Mouse (Mus musculus): ENCODE data around the gene Entpd2. TPM values are rescaled to one million over a fixed set of nuclear protein-coding genes. Genes with fewer than 3 reads are reported as not detected.

The Entpd2 gene
- polyA plus RNA-seq, 1 experiment, result not detected

DNA sequence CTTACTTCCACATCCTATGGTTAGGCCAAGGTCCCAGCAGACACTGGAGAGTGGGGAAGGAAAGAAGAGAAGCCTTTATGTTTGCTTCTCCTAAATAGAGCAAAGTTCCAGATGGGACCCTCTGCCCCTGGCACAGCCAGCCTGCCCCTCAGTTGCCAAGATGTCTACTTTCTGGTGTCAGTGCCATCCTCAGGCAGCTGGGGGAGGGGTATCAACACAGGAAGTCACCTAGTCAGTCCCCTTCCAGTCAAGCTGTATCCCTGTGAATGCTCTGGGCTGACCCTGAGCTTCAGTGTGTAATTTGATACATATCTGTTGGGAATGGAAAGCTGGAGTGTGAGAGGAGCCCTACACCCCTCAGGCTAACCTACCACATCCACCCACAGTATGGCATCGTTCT lies 1.3 kb downstream of the Entpd2 start:
- H3K79me2 ChIP-seq (ENCODE audit: control insufficient read depth, insufficient read depth), result no peaks in the 10 kb centered on the region

DNA sequence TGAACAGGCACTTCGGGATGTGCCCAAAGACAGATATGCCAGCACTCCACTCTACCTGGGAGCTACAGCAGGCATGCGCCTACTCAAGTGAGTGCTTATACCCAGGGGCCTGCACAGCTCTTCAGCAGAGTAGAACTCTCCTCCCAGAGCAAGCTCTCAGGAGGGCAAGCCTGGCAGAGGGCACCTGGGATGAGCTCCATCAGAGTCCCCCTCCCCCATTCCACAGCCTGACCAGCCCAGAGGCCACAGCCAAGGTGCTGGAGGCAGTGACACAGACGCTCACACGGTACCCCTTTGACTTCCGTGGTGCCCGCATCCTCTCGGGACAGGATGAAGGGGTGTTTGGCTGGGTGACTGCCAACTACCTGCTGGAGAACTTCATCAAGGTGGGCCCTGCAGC lies 2.4 kb downstream of the Entpd2 start:
- Histone ChIP-seq H3K79me2 (ENCODE audit: control insufficient read depth, insufficient read depth) (no peaks in the 10 kb centered on the region), H3K4me3 (ENCODE audit: insufficient read depth, poor library complexity, severe bottlenecking) (no peak overlapping the region), H3K27me3 (ENCODE audit: control insufficient read depth, insufficient read depth, insufficient read length) (peaks cover 56% of the 10 kb centered on the region), H3K79me3 (ENCODE audit: low read depth) (no peaks in the 10 kb centered on the region), H3K36me3 (ENCODE audit: control insufficient read depth, insufficient read depth) (no peaks in the 10 kb centered on the region), H3ac (ENCODE audit: control insufficient read depth, insufficient read length, low read depth) (no peak overlapping the region)
- TF ChIP-seq USF1 (IDR thresholded peaks at IDR 0.05; ENCODE audit: low read depth), result no peak
- no peak for TF ChIP-seq CEBPB (IDR thresholded peaks at IDR 0.05; ENCODE audit: low read depth)
- no peak for TF ChIP-seq MYOG (IDR thresholded peaks at IDR 0.05; ENCODE audit: control insufficient read depth, extremely low read depth, insufficient read length)
- TF ChIP-seq FOSL1 (IDR thresholded peaks at IDR 0.05; ENCODE audit: insufficient read depth, low read length, poor library complexity, severe bottlenecking), result no peak
- TF ChIP-seq MAX (IDR thresholded peaks at IDR 0.05), result no peak
- no peak for TF ChIP-seq MYOD1 (IDR thresholded peaks at IDR 0.05; ENCODE audit: control insufficient read depth, insufficient read length, low read depth)
- TF ChIP-seq CTCF (IDR thresholded peaks at IDR 0.05; ENCODE audit: control insufficient read depth, insufficient read depth, insufficient read length), result no peak

More for the DNA sequence above, 1.3 kb downstream of the Entpd2 start:
- Histone ChIP-seq H3ac (ENCODE audit: control insufficient read depth, insufficient read length, low read depth) (no peak overlapping the region), H3K79me3 (ENCODE audit: low read depth) (no peaks in the 10 kb centered on the region), H3K36me3 (ENCODE audit: control insufficient read depth, insufficient read depth) (no peaks in the 10 kb centered on the region), H3K27me3 (ENCODE audit: control insufficient read depth, insufficient read depth, insufficient read length) (peaks cover 61% of the 10 kb centered on the region), H3K4me3 (ENCODE audit: insufficient read depth, poor library complexity, severe bottlenecking) (no peak overlapping the region)
- TF ChIP-seq MYOG (IDR thresholded peaks at IDR 0.05; ENCODE audit: control insufficient read depth, extremely low read depth, insufficient read length), result no peak
- TF ChIP-seq FOSL1 (IDR thresholded peaks at IDR 0.05; ENCODE audit: insufficient read depth, low read length, poor library complexity, severe bottlenecking), result no peak
- no peak for TF ChIP-seq MAX (IDR thresholded peaks at IDR 0.05)
- TF ChIP-seq CTCF (IDR thresholded peaks at IDR 0.05; ENCODE audit: control insufficient read depth, insufficient read depth, insufficient read length), result no peak
- TF ChIP-seq MYOD1 (IDR thresholded peaks at IDR 0.05; ENCODE audit: control insufficient read depth, insufficient read length, low read depth), result no peak
- no peak for TF ChIP-seq CEBPB (IDR thresholded peaks at IDR 0.05; ENCODE audit: low read depth)
- TF ChIP-seq USF1 (IDR thresholded peaks at IDR 0.05; ENCODE audit: low read depth), result no peak

DNA sequence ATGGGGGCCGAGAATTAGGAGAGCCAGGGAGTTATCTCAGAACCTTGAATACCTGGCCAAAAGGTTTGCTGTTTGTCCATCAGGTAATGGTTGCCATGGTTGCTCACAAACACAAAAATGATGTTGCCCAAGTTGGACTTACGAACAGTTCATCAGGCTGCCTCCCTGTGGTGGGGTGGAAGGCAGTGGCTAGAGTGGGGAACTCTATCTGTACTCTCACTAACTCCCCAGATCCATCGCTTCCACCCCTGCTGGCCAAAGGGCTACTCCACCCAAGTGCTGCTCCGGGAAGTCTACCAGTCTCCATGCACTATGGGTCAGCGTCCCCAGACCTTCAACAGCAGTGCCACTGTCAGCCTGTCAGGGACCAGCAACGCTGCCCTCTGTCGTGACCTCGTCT lies 3.4 kb downstream of the Entpd2 start, which contains the start of gene Npdc1:
Gene Npdc1, plus strand, starts transcription at position 301 of the 400 bp plus-strand sequence.
- H3K79me3 ChIP-seq (ENCODE audit: low read depth), result no peaks in the 10 kb centered on the region
- no peak within 1 kb of the TSS for H3K4me3 ChIP-seq (ENCODE audit: insufficient read depth, poor library complexity, severe bottlenecking)
- H3ac ChIP-seq (ENCODE audit: control insufficient read depth, insufficient read length, low read depth), result no peak within 1 kb of the TSS
- TF ChIP-seq CEBPB (IDR thresholded peaks at IDR 0.05; ENCODE audit: low read depth), result no peak
- H3K27me3 ChIP-seq (ENCODE audit: control insufficient read depth, insufficient read depth, insufficient read length), result peaks cover 56% of the 10 kb centered on the region
- H3K79me2 ChIP-seq (ENCODE audit: control insufficient read depth, insufficient read depth), result peaks cover 7% of the 10 kb centered on the region
- H3K36me3 ChIP-seq (ENCODE audit: control insufficient read depth, insufficient read depth), result no peaks in the 10 kb centered on the region

DNA sequence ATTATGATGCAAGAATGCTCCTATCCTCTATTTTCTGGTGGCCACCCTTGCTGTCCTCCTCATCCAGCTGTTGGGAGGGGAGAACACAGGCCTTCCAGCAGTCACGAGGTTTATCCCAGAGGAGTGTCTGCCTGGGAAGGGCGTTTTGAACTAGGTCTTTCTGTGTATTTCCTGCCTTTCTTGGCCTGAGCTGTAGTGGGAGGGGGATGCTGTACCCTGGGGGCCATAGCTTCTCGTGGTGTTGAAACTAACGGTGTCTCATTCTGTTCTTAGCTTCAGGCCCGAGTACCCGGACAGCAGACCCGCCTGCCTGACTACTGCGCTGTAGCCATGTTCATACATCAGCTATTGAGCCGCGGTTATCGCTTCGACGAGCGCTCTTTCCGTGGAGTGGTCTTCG lies 4.6 kb downstream of the Entpd2 start:
- no peaks in the 10 kb centered on the region for H3K36me3 ChIP-seq (ENCODE audit: control insufficient read depth, insufficient read depth)
- H3K4me3 ChIP-seq (ENCODE audit: insufficient read depth, poor library complexity, severe bottlenecking), result no peak overlapping the region
- H3ac ChIP-seq (ENCODE audit: control insufficient read depth, insufficient read length, low read depth), result no peak overlapping the region
- peaks cover 49% of the 10 kb centered on the region for H3K27me3 ChIP-seq (ENCODE audit: control insufficient read depth, insufficient read depth, insufficient read length)
- H3K79me2 ChIP-seq (ENCODE audit: control insufficient read depth, insufficient read depth), result peaks cover 14% of the 10 kb centered on the region
- no peaks in the 10 kb centered on the region for H3K79me3 ChIP-seq (ENCODE audit: low read depth)
- TF ChIP-seq FOSL1 (IDR thresholded peaks at IDR 0.05; ENCODE audit: insufficient read depth, low read length, poor library complexity, severe bottlenecking), result no peak
- TF ChIP-seq MYOD1 (IDR thresholded peaks at IDR 0.05; ENCODE audit: control insufficient read depth, insufficient read length, low read depth), result no peak

DNA sequence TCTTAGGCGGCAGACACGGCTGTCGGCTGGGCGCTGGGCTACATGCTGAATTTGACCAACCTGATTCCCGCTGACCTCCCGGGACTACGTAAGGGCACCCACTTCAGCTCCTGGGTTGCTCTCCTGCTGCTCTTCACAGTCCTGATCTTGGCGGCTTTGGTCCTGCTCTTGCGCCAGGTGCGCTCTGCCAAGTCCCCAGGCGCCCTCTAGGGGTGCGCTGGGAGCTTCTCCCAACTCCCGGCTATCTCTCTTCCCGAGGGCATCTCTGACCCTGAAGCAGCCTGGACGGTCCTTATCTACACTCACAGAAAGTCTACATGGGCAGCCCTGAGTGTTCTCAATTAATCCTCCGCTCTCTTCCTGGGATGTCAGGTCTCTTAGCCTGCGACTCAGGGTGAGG lies 5.1 kb downstream of the Entpd2 start:
- H3K27me3 ChIP-seq (ENCODE audit: control insufficient read depth, insufficient read depth, insufficient read length), result peaks cover 44% of the 10 kb centered on the region
- H3K4me3 ChIP-seq (ENCODE audit: insufficient read depth, poor library complexity, severe bottlenecking), result no peak overlapping the region
- peaks cover 14% of the 10 kb centered on the region for H3K79me2 ChIP-seq (ENCODE audit: control insufficient read depth, insufficient read depth)
- no peak for TF ChIP-seq MYOG (IDR thresholded peaks at IDR 0.05; ENCODE audit: control insufficient read depth, extremely low read depth, insufficient read length)
- TF ChIP-seq USF1 (IDR thresholded peaks at IDR 0.05; ENCODE audit: low read depth), result no peak
- no peak for TF ChIP-seq FOSL1 (IDR thresholded peaks at IDR 0.05; ENCODE audit: insufficient read depth, low read length, poor library complexity, severe bottlenecking)
- TF ChIP-seq CTCF (IDR thresholded peaks at IDR 0.05; ENCODE audit: control insufficient read depth, insufficient read depth, insufficient read length), result peak; percentile 71
- H3ac ChIP-seq (ENCODE audit: control insufficient read depth, insufficient read length, low read depth), result no peak overlapping the region
- H3K79me3 ChIP-seq (ENCODE audit: low read depth), result no peaks in the 10 kb centered on the region
- H3K36me3 ChIP-seq (ENCODE audit: control insufficient read depth, insufficient read depth), result no peaks in the 10 kb centered on the region

- no peak for TF ChIP-seq FOSL1 (IDR thresholded peaks at IDR 0.05; ENCODE audit: insufficient read depth, low read length, poor library complexity, severe bottlenecking)
- TF ChIP-seq MAX (IDR thresholded peaks at IDR 0.05), result peak; percentile 42
- TF ChIP-seq CTCF (IDR thresholded peaks at IDR 0.05; ENCODE audit: control insufficient read depth, insufficient read depth, insufficient read length), result peak; percentile 50
- H3K79me2 ChIP-seq (ENCODE audit: control insufficient read depth, insufficient read depth), result peaks cover 14% of the 10 kb centered on the region
- H3K4me3 ChIP-seq (ENCODE audit: insufficient read depth, poor library complexity, severe bottlenecking), result peak overlapping the region; percentile 41
- H3K27me3 ChIP-seq (ENCODE audit: control insufficient read depth, insufficient read depth, insufficient read length), result peaks cover 27% of the 10 kb centered on the region
- no peaks in the 10 kb centered on the region for H3K36me3 ChIP-seq (ENCODE audit: control insufficient read depth, insufficient read depth)
- H3K79me3 ChIP-seq (ENCODE audit: low read depth), result no peaks in the 10 kb centered on the region
- H3ac ChIP-seq (ENCODE audit: control insufficient read depth, insufficient read length, low read depth), result no peak overlapping the region
These were observed 6.8 kb downstream of the Entpd2 start for GRCm38 (mm10) chr2:25402377-25402971.

Data from C2C12 (cell line).